Mouse (Mus musculus): ENCODE measurements around the gene Oasl2.

GRCm38 (mm10) chr5:114950669-114951068, 53.9 kb downstream of the Oasl2 start:
- TF ChIP-seq CTCF (IDR thresholded peaks at IDR 0.05; ENCODE audit: low read depth) (no peak), EP300 (IDR thresholded peaks at IDR 0.05; ENCODE audit: low read depth) (no peak)
